Mouse (Mus musculus): ENCODE results near the gene Il4ra. TPM values are rescaled to one million over a fixed set of nuclear protein-coding genes. Genes with fewer than 3 reads are reported as not detected.

Il4ra gene
- 10 to 100 TPM; 13.3 to 18.6 TPM for total RNA-seq (2021)

DNA sequence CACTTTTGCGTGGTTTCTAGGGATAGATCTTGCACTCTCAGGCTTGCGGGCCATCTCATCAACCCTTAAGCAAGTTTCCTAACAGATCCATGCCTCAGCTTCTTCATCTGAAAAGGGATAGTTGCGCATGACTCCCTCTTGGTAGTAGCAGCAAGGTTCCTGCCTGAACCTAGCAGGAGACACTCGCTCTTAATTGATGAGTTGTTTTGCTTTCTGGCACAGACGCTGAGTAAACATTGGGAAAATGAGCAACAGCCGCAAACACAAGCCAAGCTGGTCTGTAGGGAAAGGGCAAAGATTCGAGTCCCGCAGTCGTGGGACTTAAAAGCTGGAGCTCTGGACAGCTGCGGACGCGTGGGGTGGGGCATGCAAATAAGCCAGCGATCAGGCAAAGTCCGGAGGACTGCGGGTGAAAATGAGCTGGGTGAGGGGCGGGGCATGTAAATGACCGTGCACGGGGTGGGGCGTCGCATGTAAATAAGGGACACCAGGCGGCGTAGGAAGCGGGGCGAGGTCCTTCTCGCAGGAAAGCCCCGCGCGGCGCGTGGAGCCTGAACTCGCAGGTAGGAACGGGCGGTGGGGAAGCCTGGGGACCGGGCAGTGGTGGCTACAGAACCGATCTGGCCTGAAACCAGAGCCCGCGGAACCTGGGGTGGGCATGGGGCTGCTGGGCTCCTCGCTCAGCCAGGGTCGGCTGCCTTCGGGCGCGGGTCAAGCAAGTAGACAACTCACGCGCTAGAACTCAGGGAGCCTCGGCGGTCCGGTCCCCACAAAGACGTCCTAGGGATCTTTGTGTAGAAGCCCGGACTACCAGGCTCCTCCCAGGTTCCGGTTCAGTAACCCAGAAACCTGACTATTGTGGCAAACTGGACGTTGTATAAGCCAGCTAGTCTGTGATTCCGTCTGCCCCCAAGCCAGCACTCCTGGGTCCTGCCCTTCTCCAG, at the start of gene Il4ra:
Il4ra (plus strand) TSS at position 355 of the 944 bp plus-strand sequence.
- intact Hi-C loops (cut with DNase I): loop anchor here (2.0 kb wide), 1 partner anchor 59 kb away; no protein-coding TSS in a partner anchor
- peak; percentile 88 for DNase-seq (ENCODE audit: low spot score)

DNA sequence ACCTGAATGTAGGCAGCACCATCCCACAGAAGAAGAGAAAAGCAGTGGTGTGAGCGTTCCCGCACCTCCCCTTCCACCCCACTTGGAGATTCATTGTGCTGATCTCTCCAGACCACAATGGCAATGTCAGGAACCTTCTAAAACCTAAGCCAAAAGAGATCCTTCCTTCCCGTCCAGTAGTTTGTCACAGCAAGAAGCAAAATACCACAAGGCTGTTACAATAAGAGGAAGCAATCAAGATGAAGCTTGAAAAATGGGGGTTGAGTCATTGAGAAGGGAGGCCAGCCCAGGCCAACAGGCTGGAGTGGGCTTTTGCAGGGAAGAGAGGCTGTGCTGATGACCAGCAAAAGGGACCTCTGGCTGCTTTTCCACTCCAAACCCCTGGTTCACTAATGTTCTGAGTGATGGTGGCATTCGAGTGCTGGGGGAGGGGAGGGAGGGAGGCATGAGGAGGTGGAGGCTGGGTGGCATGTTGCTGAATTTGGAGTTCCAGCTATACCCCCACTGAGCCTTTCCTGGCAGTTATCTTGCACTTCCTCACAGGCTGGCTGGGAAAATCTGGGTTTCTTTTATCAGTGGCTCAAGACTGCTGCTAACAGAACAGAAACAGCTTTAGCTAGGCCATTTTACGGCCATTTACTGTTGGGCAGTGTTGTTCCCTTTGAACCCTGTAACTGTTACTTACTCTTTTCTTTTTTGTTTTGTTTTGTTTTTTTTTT, 48.4 kb upstream of the Il4ra start:
- intact Hi-C loops (cut with DNase I): loop anchor here (2.0 kb wide), 1 partner anchor 31 kb away; no protein-coding TSS in a partner anchor
- no peak for DNase-seq (ENCODE audit: low spot score)

DNA sequence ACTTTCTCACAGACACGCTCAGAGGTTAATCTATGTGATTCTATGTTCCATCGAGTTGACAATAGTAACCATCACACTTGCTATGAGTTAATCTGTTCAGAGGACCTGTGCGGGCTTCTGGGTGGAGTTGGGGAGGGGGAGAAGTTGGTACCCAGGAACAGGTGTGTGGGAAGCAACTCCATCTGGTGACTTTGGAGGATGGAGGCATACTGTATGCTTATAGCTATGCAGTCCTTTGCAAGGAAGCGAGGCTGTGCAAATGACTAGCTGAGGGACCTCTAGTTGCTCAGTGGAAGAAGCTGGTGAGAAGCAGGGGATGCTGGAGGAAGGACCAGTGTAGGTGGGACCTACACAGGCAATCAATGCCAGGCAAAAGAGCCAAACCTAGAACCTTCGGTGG, 47.3 kb upstream of the Il4ra start:
- intact Hi-C loops (cut with DNase I): no loop called here
- DNase-seq (ENCODE audit: low spot score): no peak

DNA sequence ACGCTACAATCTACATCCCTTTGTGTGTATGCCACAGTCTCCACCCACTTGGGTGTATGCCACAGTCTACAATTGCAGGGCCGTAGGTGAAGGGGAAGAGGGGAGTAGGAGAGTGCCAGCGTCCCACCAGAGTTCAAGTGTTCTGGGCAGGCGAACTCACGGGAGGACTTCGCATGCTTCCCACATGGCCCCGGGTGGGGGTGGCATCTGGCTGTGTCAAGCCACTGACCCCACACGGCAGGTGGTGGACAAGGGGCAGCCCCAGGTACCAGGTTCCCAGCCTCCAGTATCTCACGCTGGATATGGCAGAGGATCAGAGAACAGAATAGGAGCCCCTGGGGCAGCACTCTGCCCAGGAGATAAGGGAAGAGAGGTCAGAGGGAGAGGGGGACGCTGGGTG, 46.4 kb upstream of the Il4ra start:
- intact Hi-C loops (cut with DNase I): no loop called here
- no peak for DNase-seq (ENCODE audit: low spot score)

DNA sequence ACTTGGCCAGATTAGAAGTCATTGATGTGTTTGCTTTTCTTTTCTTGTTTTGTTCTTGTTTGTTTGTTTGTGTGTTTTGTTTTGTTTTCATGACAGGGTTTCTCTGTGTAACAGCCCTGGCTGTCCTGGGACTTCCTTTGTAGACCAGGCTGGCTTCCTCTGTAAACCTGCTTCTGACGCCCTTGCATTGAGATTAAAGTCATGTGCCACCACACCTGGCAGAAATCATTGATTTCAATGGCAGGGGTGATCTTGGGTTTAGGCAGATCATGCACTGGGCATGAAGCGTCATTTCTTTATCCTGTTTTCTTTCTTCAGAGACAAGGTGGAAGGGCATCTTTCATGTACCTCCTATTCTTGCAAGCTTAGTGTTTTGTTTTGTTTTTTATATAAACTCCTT, 44.6 kb upstream of the Il4ra start:
- DNase-seq (ENCODE audit: low spot score): no peak
- intact Hi-C loops (cut with DNase I): no loop called here

DNA sequence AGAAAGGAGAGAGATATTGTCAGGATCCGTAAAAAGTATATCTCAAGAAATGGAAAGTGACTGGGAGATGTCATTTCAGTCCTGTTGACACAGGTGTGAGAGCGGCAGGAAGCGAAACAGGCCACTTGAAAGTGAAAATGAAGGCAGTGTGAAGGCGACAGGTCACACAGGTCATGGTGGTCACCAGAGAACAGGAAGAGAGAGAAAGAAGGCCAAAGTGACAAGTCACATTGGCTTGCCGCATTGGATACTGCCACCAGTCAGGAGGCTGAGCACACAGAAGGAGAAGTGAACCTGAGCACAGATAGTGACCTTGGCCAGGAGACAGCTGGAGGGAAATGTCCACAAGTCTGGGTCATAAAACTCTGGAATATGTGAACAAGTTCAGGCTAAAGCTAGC, 40.5 kb upstream of the Il4ra start:
- no peak for DNase-seq (ENCODE audit: low spot score)
- intact Hi-C loops (cut with DNase I): no loop called here

DNA sequence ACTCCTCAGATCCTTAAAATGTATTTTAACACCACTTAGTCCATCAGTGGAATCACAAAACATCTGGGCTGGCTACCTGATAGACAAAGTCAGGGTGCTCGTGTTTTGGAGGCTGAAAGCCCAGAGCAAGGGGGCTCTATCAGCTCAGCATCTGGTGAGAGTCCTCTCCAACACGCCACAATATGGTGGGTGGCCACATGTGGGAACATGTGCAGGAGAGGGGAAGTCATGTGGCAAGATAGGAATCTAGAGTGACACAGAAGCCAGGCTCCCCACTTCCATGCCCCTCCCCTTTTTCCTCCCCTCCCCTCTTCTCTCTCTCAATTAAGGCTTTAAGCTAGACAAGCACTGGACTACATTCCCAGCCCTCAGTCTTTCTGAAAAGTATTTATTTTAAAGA, 40.1 kb upstream of the Il4ra start:
- intact Hi-C loops (cut with DNase I): no loop called here
- DNase-seq (ENCODE audit: low spot score): no peak

DNA sequence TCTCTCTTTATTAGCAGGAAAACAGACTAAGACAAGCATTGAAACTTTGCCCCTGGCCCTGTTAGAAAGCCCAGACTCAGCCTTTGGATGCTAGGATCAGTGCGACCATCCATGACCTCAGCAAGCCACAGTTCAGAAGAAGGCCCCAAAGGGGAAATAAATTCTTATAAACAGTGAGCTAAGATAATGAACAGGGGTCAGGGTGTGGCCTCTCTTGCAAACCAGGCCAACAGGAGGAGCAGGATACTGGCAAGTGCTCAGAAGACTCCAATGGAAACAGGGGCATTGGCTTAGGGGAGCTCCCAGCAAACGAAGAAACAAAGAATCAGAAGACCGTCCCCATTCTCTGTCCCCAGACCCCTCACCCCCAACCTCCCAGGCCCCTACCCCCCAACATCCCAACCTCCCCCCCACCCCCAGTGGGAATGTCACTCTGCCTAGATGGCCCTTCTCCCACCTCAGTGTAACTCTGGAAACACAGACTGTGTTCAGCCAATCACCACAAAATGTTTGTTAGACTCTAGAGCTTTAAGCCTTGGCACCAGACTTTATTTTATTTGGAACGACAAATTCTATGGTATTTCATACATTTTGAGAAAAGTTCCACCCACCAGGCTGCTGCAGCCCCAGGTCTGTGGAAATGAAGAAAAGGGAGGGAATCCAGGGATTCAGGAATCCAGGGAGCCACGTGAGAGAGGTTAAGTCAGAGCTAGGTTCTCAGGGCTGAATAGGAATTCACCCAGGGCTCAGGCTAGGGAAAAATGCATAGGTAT, 36.7 kb upstream of the Il4ra start:
- no peak for DNase-seq (ENCODE audit: low spot score)
- intact Hi-C loops (cut with DNase I): no loop called here

DNA sequence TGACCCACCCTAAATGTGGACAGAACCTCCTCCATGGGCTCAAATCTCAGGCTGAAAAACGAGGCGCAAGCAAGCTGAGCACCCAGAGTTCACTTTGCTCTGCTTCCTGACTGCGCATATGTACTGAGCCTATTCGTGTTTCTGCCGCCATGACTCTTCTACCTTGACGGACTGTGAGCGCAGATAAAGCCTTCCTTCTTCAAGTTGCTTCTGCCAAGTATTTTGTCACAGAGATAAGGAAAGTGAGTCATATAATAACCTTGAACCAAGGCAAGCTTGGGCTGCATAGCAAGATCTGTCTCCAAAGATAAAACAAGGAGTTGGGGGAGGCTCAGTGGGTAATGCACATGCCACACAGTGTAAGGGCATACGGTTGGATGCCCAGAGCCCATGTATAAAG, 35.2 kb upstream of the Il4ra start:
- no peak for DNase-seq (ENCODE audit: low spot score)
- intact Hi-C loops (cut with DNase I): no loop called here

DNA sequence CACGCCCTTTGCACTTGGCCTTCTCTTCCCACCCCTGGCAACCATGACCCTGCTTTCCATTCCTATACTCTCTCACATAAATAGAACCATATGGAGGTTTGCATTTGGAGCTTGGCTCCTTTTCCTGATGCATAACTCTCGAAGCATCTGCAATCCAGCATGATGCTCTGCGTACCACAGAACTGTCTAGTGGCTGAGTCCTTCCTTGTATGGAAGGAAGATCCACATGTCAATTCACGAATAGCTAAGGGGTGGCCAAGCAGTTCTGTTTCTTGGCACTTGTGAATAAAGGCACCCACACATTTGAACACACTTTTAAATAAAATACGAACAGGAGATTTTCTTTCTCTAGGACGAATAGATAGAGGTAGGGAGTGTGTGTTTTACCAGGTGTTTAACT, 34.5 kb upstream of the Il4ra start:
- DNase-seq (ENCODE audit: low spot score): no peak
- intact Hi-C loops (cut with DNase I): no loop called here

DNA sequence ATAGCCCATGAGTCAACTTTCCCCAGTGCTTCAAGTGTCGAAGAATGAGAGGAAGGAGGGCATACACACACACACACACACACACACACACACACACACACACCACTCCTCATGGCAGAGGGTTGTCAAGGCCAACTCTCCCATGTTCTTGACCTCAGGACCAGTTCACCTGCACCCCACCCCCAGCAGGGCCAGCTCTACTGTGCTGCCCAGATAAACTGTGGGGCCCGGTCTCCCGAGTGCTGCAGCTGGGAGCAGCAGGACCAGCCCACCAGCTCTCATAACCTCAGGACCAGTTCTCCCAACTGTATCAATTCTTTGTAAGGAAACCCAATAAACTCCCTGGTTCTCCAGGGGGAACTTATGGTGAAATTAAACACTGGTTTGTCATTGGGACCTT, 32.2 kb upstream of the Il4ra start:
- DNase-seq (ENCODE audit: low spot score): no peak
- intact Hi-C loops (cut with DNase I): no loop called here

DNA sequence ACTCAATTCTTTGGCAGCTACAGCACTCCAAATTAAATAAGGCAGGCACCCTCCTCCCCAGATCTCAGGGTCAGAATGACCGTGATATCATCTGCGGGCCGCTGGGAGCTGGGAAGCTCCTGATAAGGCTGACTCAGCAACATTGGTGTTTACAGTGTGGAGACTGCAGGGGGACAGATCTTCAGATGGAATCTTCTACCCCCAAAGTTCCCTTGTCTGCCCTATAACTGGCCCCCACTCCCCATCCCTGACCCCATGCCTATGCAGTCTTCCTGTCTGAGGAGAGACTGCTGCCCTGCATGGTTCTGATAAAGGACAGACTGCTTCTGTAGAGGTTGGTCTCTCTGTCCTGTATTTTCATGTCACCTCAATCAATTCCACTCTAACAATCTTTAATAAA, 28.9 kb upstream of the Il4ra start:
- no peak for DNase-seq (ENCODE audit: low spot score)
- intact Hi-C loops (cut with DNase I): no loop called here

DNA sequence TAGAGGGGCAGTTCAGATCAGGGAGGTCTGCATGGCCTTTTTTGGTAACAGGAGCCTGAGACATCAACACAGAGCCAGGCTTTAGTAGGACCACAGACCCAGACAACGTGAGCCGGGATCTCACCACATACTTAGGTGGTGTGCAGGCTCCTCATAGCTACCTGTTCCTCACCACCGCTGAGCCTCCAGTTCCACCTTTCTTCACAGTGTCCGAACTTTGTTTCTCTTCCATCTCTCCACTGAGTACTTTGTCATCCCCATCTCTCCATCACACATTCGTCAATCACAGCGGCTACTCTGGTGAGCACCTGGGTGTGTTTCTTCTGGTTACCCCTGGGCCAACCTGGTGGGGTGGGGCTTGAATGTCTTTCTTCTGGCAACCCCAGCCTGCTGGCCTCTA, 24.7 kb upstream of the Il4ra start:
- intact Hi-C loops (cut with DNase I): loop anchor here (1.0 kb wide), 1 partner anchor 21 kb away; no protein-coding TSS in a partner anchor
- DNase-seq (ENCODE audit: low spot score): no peak

DNA sequence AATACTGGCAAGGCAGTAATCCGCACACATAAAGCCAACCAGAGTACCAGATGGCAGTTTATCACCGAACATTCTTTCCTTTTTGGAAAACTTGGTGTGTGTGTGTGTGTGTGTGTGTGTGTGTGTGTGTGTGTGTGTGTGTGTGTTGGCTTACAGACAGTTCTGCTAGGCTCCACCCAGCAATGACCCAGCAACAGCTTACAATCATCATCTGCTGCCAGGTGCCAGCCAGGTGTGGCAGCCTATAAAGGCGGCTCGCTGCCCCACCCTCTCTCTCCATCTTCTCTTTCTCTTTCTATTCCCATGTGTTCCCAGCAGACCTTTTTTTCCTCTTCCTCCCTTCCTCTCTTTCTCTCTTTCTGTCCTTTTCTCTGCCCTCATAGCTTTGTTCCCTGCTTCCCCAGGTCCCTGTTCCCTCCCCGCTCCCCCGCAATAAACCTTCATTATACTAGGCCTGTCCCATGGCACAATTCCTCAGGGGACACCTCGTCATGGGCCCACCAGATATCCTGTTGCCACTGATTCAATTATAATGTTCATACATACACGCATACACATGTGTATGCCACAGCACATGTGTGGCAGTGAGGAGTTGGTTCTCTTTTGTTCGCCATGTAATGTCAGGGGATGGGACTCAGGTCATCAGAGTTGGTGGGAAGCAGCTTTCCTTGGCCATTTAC, 23.9 kb upstream of the Il4ra start:
- no peak for DNase-seq (ENCODE audit: low spot score)
- intact Hi-C loops (cut with DNase I): loop anchor here (1.0 kb wide), 1 partner anchor 20 kb away; no protein-coding TSS in a partner anchor

DNA sequence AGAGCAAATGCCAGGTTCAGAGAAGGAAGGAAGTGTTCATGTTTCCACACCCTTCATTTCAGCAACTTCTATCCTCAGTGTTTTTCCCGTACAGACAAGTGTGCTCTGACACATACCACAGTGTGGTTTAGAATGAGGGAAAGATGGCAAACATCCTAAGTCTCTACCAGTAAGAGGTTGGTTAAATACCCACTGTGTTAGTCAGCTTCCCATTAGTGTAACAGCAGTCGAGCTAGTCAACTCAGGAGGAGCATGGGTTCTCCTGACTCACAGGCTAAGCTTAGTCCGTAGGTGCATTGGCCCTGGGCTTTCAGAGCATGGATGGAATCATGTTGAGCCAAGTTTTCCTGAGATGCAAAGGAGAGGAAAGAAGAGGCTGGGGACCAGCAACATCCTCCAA, 12.6 kb upstream of the Il4ra start:
- intact Hi-C loops (cut with DNase I): no loop called here
- no peak for DNase-seq (ENCODE audit: low spot score)

DNA sequence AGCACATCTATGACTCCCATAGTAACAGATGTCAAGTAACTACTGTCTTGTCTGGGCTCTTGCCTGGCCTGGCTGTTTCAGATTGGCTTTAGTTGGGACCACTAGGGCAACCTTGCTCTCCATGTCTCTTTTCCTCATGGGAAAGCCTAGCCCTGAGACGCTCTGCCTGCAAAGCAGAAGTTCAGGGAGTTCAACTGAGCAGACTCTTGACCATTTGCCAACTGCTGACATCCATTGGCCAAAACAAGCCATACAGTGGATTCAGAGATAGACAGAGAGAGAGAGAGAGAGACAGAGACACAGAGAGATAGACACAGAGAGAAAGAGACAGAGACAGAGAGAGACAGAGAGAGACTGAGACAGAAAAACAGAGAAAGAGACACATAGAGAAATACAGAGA, 10.9 kb upstream of the Il4ra start:
- DNase-seq (ENCODE audit: low spot score): no peak
- intact Hi-C loops (cut with DNase I): no loop called here

DNA sequence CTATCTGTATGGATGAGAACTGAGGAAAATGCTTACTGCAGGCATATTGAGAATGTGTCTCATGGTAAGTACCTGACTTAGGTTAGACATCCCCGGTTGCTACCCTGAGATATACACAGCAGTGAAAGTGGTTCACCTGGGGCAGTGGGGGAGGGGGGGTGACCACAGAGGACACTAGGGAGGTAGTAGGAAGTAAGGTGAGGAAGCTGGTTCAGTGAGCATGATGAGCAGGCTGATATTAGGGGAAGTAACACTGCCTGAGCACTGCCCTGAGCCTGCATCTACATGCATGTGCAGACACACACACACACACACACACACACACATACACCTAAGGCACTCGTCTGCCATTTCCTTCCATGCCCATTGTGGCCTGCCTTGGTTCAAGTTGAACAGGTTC, 10.1 kb upstream of the Il4ra start:
- DNase-seq (ENCODE audit: low spot score): no peak
- intact Hi-C loops (cut with DNase I): no loop called here

DNA sequence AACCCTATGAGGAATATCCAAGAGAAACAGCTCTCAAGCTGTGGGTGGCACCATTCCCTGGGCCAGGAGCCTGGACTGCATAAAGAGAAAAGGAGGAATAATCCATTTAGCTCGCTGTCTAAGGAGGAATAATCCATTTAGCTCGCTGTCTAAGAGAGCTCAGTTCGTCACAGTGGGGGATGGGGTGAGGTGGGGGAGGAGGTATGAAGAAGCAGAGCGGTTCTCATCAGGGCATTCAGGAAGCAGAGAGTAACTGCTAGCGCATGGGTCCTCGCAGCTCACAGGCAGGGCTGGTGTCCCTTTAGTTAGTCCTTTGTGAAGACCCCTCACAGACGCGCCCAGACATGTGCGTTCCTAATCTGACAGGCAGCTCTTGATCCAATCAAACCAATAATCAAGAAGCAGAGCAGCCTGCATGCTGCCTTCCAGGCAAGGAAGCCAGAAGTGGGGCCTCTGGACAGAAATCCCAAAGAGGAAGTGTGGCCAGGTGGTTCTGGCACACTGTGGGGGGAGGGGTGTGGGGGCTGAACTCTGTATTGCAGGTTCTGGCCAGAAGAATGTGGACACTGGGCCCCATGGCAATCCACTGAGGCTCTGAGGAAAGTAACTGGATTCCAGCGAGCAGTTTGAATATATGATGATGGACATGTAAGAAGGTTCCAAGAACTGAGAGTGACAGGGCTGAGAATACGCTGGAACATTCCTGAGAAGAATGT, 9.4 kb upstream of the Il4ra start:
- no peak for DNase-seq (ENCODE audit: low spot score)
- intact Hi-C loops (cut with DNase I): no loop called here

DNA sequence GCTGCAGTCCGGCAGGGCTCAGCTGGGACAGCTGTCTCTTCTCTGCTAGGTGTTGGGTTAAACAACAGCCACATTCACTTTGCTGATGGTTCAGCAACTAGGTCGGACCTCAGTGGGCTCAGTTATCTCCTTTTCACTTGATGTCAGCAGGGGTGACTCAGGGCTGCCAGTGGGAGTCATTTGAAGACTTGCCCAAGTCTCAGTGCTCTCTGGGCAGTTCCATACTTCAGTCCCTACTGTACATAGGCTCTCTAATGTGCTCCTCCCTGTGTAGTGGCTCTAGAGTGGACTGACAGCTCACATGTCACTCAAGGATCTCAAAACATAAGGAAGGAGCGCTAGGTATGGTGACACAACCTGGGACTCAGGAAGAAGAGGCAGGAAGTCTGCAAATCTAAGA, 8.4 kb upstream of the Il4ra start:
- intact Hi-C loops (cut with DNase I): no loop called here

More for the DNA sequence above, 8.4 kb upstream of the Il4ra start:
- DNase-seq (ENCODE audit: low spot score): no peak
